In genomic region chr10:89395321-89395720, GRCm38 (mm10) we compare ENCODE assay signal across 9 mouse cellular contexts. TPM values are rescaled to one million over a fixed set of nuclear protein-coding genes. Genes with fewer than 3 reads are reported as not detected.
A peak's percentile ranks its signal among the peaks of the same experiment; 100 is the strongest.
DNase-seq lines count a peak whose midpoint lies in the region; ATAC-seq and TF ChIP-seq lines count a peak whose summit lies in the region.
"Had no signal": no experiment of that assay in that cellular context is flagged by ENCODE, and none has a peak within 500 bp of the region (broad histone marks: within the 10 kb centered on the region; RNA-seq: fewer than 3 reads in every experiment).

No protein-coding gene starts in this region.

- H3K4me3 ChIP-seq in kidney, adult 2 months (ENCODE audit: insufficient read depth, low read depth, low read length) = no peak overlapping the region
- peak overlapping the region; percentile 33 for H3K4me3 ChIP-seq in embryonic facial prominence, embryonic 10.5 days
- no peak overlapping the region for H3K4me3 ChIP-seq in forebrain, embryonic 14.5 days (ENCODE audit: low read depth, low read length)
- no peak overlapping the region for H3K4me3 ChIP-seq in liver, embryonic 14.5 days (ENCODE audit: insufficient read depth in 1 of 2, low read depth in 2 of 2, low read length in 2 of 2)

- H3K4me2 ChIP-seq in forebrain, embryonic 14.5 days (ENCODE audit: low read length) = 0 out of 2 replicates have a peak overlapping the region, but pooled peaks have one; percentile 12
- H3K4me2 ChIP-seq in liver, embryonic 14.5 days (ENCODE audit: low read depth) = 0 out of 2 replicates have a peak overlapping the region, but pooled peaks have one; percentile 38

- TF ChIP-seq POLR2A in kidney, adult 2 months (IDR thresholded peaks at IDR 0.05; ENCODE audit: low read depth, low read length) = no peak

- no peak overlapping the region for H3K9ac ChIP-seq in forebrain, embryonic 14.5 days (ENCODE audit: low read length)
- H3K9ac ChIP-seq in liver, embryonic 14.5 days (replicated peaks) = no peak overlapping the region

- no peak for ATAC-seq in forebrain, embryonic 14.5 days
- ATAC-seq in liver, embryonic 14.5 days (ENCODE audit: insufficient read depth) = no peak

- WGBS in kidney, adult 2 months = 23% methylated on average over 7 of the region's 7 CpGs
- WGBS in embryonic facial prominence, embryonic 10.5 days = 33% methylated on average over 7 of the region's 7 CpGs
- WGBS in forebrain, embryonic 14.5 days = 28% methylated on average over 7 of the region's 7 CpGs
- WGBS in liver, embryonic 14.5 days (ENCODE audit: insufficient replicate concordance) = 29% methylated on average over 7 of the region's 7 CpGs

- no peak for TF ChIP-seq CTCF in kidney, adult 2 months (conservative IDR thresholded peaks at IDR 0.05; ENCODE audit: insufficient read depth, insufficient read length, low read depth, low read length)
- TF ChIP-seq CTCF in liver, embryonic 14.5 days (IDR thresholded peaks at IDR 0.05; ENCODE audit: low read depth) = no peak

- TF ChIP-seq EP300 in liver, embryonic 14.5 days (IDR thresholded peaks at IDR 0.05; ENCODE audit: low read depth) = no peak

- 0 out of 2 replicates have a peak, but pooled peaks cover 4% of the 10 kb centered on the region for H3K4me1 ChIP-seq in kidney, adult 2 months (ENCODE audit: control insufficient read depth, insufficient read depth, low read length)
- peaks cover 16% of the 10 kb centered on the region for H3K4me1 ChIP-seq in embryonic facial prominence, embryonic 10.5 days
- H3K4me1 ChIP-seq in forebrain, embryonic 14.5 days (ENCODE audit: control insufficient read depth, insufficient read depth, low read length) = no peaks in the 10 kb centered on the region; the same call in 1 of the 2 replicates
- H3K4me1 ChIP-seq in liver, embryonic 14.5 days (replicated peaks; ENCODE audit: control insufficient read depth in 2 of 2, insufficient read depth in 2 of 2, low read length in 1 of 2) = 0 out of 4 replicates have a peak, but pooled peaks cover 0 to 1% of the 10 kb centered on the region in 2 experiments

- H3K36me3 ChIP-seq in kidney, adult 2 months (ENCODE audit: control insufficient read depth, insufficient read depth, low read length) = no peaks in the 10 kb centered on the region
- H3K36me3 ChIP-seq in embryonic facial prominence, embryonic 10.5 days (replicated peaks) = no peaks in the 10 kb centered on the region
- no peaks in the 10 kb centered on the region for H3K36me3 ChIP-seq in forebrain, embryonic 14.5 days (ENCODE audit: control insufficient read depth, insufficient read depth, low read length)
- H3K36me3 ChIP-seq in liver, embryonic 14.5 days (replicated peaks; ENCODE audit: control insufficient read depth, insufficient read depth, low read depth) = no peaks in the 10 kb centered on the region
- H3K36me3 ChIP-seq: G1E had no signal

- H3K9me3 ChIP-seq in embryonic facial prominence, embryonic 10.5 days = no peaks in the 10 kb centered on the region
- no peaks in the 10 kb centered on the region for H3K9me3 ChIP-seq in forebrain, embryonic 14.5 days (replicated peaks; ENCODE audit: control insufficient read depth, low read length)
- H3K9me3 ChIP-seq in liver, embryonic 14.5 days (ENCODE audit: control insufficient read depth, low read length) = no peaks in the 10 kb centered on the region; the same call in 1 of the 2 replicates

- H3K27ac ChIP-seq in kidney, adult 2 months (ENCODE audit: insufficient read depth, low read depth, low read length) = no peak overlapping the region
- H3K27ac ChIP-seq in embryonic facial prominence, embryonic 10.5 days (replicated peaks) = no peak overlapping the region
- H3K27ac ChIP-seq in forebrain, embryonic 14.5 days (ENCODE audit: low read depth, low read length) = no peak overlapping the region
- no peak overlapping the region for H3K27ac ChIP-seq in liver, embryonic 14.5 days

- peak; percentile 20 for DNase-seq in kidney, adult 2 months
- no peak for DNase-seq in kidney, adult 11 months
- no peak for DNase-seq in embryonic facial prominence, embryonic 10.5 days (ENCODE audit: low spot score)
- DNase-seq in forebrain, embryonic 14.5 days (ENCODE audit: low spot score) = no peak
- no peak for DNase-seq in liver, embryonic 14.5 days (ENCODE audit: low read depth in 3 of 3, low spot score in 3 of 3)
- DNase-seq in embryo, embryonic 11 days = no peak
- no peak for DNase-seq in thymus, postnatal 14 days
- no peak for DNase-seq in thymus, postnatal 4 days

- no peaks in the 10 kb centered on the region for H3K27me3 ChIP-seq in kidney, adult 2 months (replicated peaks; ENCODE audit: control insufficient read depth, insufficient read depth, low read length)
- H3K27me3 ChIP-seq in embryonic facial prominence, embryonic 10.5 days (replicated peaks; ENCODE audit: low read depth, poor library complexity, severe bottlenecking) = no peaks in the 10 kb centered on the region
- no peaks in the 10 kb centered on the region for H3K27me3 ChIP-seq in forebrain, embryonic 14.5 days (replicated peaks; ENCODE audit: control insufficient read depth, insufficient read depth, low read length)
- no peaks in the 10 kb centered on the region for H3K27me3 ChIP-seq in liver, embryonic 14.5 days (ENCODE audit: control insufficient read depth, insufficient read depth, low read length)

RNA-seq across cellular contexts. Expression of gene Gas2l3, which starts 48.4 kb away (rescaled TPM):
- 0.19 and 0.75 TPM in 2 replicates for polyA plus RNA-seq in kidney, adult 2 months (2012; rRNA removed)
- polyA plus RNA-seq in embryonic facial prominence, embryonic 10.5 days (2016; fragmentation: Nextera tagmentation; extraction: Ambion mirVana) = 14.2 and 16.8 TPM in 2 replicates
- 7.7 and 12.3 TPM in 2 replicates for polyA plus RNA-seq in forebrain, embryonic 14.5 days (2014; fragmentation: Nextera tagmentation; extraction: Ambion mirVana)
- 2.2 and 2.7 TPM in 2 replicates for polyA plus RNA-seq in liver, embryonic 14.5 days (2012; rRNA removed)
- 3.5 and 3.6 TPM in 2 replicates for polyA plus RNA-seq in liver, embryonic 14.5 days (2014; fragmentation: Nextera tagmentation; extraction: Ambion mirVana)
- polyA plus RNA-seq: G1E had no signal

RNA-seq across cellular contexts. Expression of gene Ano4, which starts 50.8 kb away (rescaled TPM):
- polyA plus RNA-seq in kidney, adult 2 months (2012; rRNA removed) = 0.54 and 0.69 TPM in 2 replicates
- polyA plus RNA-seq in embryonic facial prominence, embryonic 10.5 days (2016; fragmentation: Nextera tagmentation; extraction: Ambion mirVana) = 0.20 and 0.95 TPM in 2 replicates
- polyA plus RNA-seq in forebrain, embryonic 14.5 days (2014; fragmentation: Nextera tagmentation; extraction: Ambion mirVana) = 4.7 and 5.9 TPM in 2 replicates
- polyA plus RNA-seq in liver, embryonic 14.5 days (2012; rRNA removed) = 0.01 and 0.08 TPM in 2 replicates
- 0.03 and 0.15 TPM in 2 replicates for polyA plus RNA-seq in liver, embryonic 14.5 days (2014; fragmentation: Nextera tagmentation; extraction: Ambion mirVana)
- polyA plus RNA-seq: G1E had no signal
